Mouse (Mus musculus) kidney, adult 2 months (tissue): ENCODE measurements around the gene Znrf1. TPM values are rescaled to one million over a fixed set of nuclear protein-coding genes. Genes with fewer than 3 reads are reported as not detected.
"Not testable (repeated sequence)": the region's sequence is repeated elsewhere in the genome, so short reads cannot be mapped to it uniquely, and the experiment has no call there.

Source experiments
- DNase-seq: peaks from one replicate; pipeline ENCODE4 v3.0.0; 2021
- H3K27ac ChIP-seq: fragments of 200-500 bp; 2 replicates; pipeline ENCODE4 v1.5.1; 2012; ENCODE audit warnings: low read depth, low read length, control low read depth, inconsistent platforms; ENCODE audit not compliant: insufficient read depth
- H3K27me3 ChIP-seq: fragments of 200-500 bp; replicated peaks from 2 replicates; pipeline ENCODE4 v1.6.1; 2012; ENCODE audit warnings: mild to moderate bottlenecking, moderate library complexity, low read length, inconsistent platforms; ENCODE audit not compliant: control insufficient read depth, insufficient read depth
- H3K36me3 ChIP-seq: fragments of 200-500 bp; 2 replicates; pipeline ENCODE4 v1.6.1; 2012; ENCODE audit warnings: mild to moderate bottlenecking, moderate library complexity, low read length, inconsistent platforms; ENCODE audit not compliant: control insufficient read depth, insufficient read depth
- H3K4me1 ChIP-seq: fragments of 200-500 bp; 2 replicates; pipeline ENCODE4 v1.6.1; 2011; ENCODE audit warnings: low read length; ENCODE audit not compliant: control insufficient read depth, insufficient read depth
- H3K4me3 ChIP-seq: fragments of 200-500 bp; 2 replicates; pipeline ENCODE4 v1.5.1; 2011; ENCODE audit warnings: mild to moderate bottlenecking, low read depth, low read length, control low read depth; ENCODE audit not compliant: insufficient read depth
- CTCF ChIP-seq: fragments of 200-500 bp; conservative IDR thresholded peaks from 2 replicates; pipeline ENCODE4 v1.5.1; 2011; ENCODE audit warnings: low read depth, mild to moderate bottlenecking, control low read depth, low read length, moderate library complexity, mixed read lengths; ENCODE audit not compliant: insufficient read depth, insufficient read length
- POLR2A ChIP-seq: fragments of 200-500 bp; IDR thresholded peaks from one replicate; pipeline ENCODE4 v1.6.1; 2011; ENCODE audit warnings: low read depth, low read length, control low read depth
- WGBS: fragments of 180-500 bp; shearing (Covaris S2); methylation state at CpG from one replicate; pipeline ENCODE4 v1.1.7; 2018; 5-methylcytosine and 5-hydroxymethylcytosine counted together
- polyA plus RNA-seq: library from polyadenylated mRNA; depleted of rRNA; stranded (reverse); fragments of >200 nt; gene quantifications from 2 replicates; pipeline ENCODE4 v1.2.3, GENCODE M21; 2012; rRNA removed

Znrf1 gene
- polyA plus RNA-seq, result 38.5 and 39.7 TPM in 2 replicates

GRCm38 (mm10) chr8:111536031-111536977 is at the start of gene Znrf1:
TSS of gene Znrf1 (plus strand) at chr8:111536097.
- Histone ChIP-seq H3K4me1 (no peaks in the 10 kb centered on the region; the same call in 1 of the 2 replicates), H3K36me3 (no peaks in the 10 kb centered on the region), H3K27me3 (no peaks in the 10 kb centered on the region), H3K27ac (peak within 1 kb of the TSS; percentile 72), H3K4me3 (peak within 1 kb of the TSS; percentile 67)
- WGBS, result under 1% methylated on average over 69 of the region's 100 CpGs
- peak; percentile 78 for DNase-seq
- no peak for TF ChIP-seq POLR2A
- TF ChIP-seq CTCF, result peak; percentile 59

GRCm38 (mm10) chr8:111490034-111490591 is 45.8 kb upstream of the Znrf1 start:
- DNase-seq, result peak; percentile 33
- H3K4me1 ChIP-seq, result no peaks in the 10 kb centered on the region
- no peaks in the 10 kb centered on the region for H3K27me3 ChIP-seq
- no peak for TF ChIP-seq POLR2A
- no peak for TF ChIP-seq CTCF
- no peak overlapping the region for H3K27ac ChIP-seq
- no peaks in the 10 kb centered on the region; the same call in 1 of the 2 replicates for H3K36me3 ChIP-seq
- no peak overlapping the region for H3K4me3 ChIP-seq
- 52% methylated on average over 10 of the region's 10 CpGs for WGBS

GRCm38 (mm10) chr8:111491191-111491590 is 44.7 kb upstream of the Znrf1 start:
- TF ChIP-seq POLR2A (no peak), CTCF (no peak)
- H3K4me1 ChIP-seq, result no peaks in the 10 kb centered on the region
- H3K4me3 ChIP-seq, result no peak overlapping the region
- H3K36me3 ChIP-seq, result no peaks in the 10 kb centered on the region
- WGBS, result 80% methylated on average over 7 of the region's 7 CpGs
- no peak overlapping the region for H3K27ac ChIP-seq
- no peak for DNase-seq
- H3K27me3 ChIP-seq, result no peaks in the 10 kb centered on the region

GRCm38 (mm10) chr8:111492508-111492907 is 43.4 kb upstream of the Znrf1 start:
- WGBS, result 86% methylated on average over 9 of the region's 9 CpGs
- H3K27me3 ChIP-seq, result no peaks in the 10 kb centered on the region
- no peak for DNase-seq
- TF ChIP-seq CTCF, result no peak
- no peak for TF ChIP-seq POLR2A
- no peak overlapping the region for H3K27ac ChIP-seq
- no peak overlapping the region for H3K4me3 ChIP-seq
- no peaks in the 10 kb centered on the region for H3K4me1 ChIP-seq
- no peaks in the 10 kb centered on the region for H3K36me3 ChIP-seq

GRCm38 (mm10) chr8:111493176-111493575 is 42.7 kb upstream of the Znrf1 start:
- H3K27me3 ChIP-seq, result no peaks in the 10 kb centered on the region
- no peak overlapping the region for H3K27ac ChIP-seq
- WGBS, result 93% methylated on average over 3 of the region's 3 CpGs
- DNase-seq, result no peak
- H3K4me1 ChIP-seq, result no peaks in the 10 kb centered on the region
- no peaks in the 10 kb centered on the region for H3K36me3 ChIP-seq
- H3K4me3 ChIP-seq, result no peak overlapping the region
- TF ChIP-seq POLR2A, result no peak
- TF ChIP-seq CTCF, result no peak

GRCm38 (mm10) chr8:111496326-111496725 is 39.6 kb upstream of the Znrf1 start:
- Histone ChIP-seq H3K4me3 (no peak overlapping the region), H3K27me3 (no peaks in the 10 kb centered on the region), H3K27ac (no peak overlapping the region), H3K4me1 (no peaks in the 10 kb centered on the region), H3K36me3 (no peaks in the 10 kb centered on the region)
- TF ChIP-seq CTCF (no peak), POLR2A (no peak)
- 68% methylated on average over 7 of the region's 7 CpGs for WGBS
- no peak for DNase-seq

GRCm38 (mm10) chr8:111498249-111498648 is 37.6 kb upstream of the Znrf1 start:
- not testable (repeated sequence) for H3K36me3 ChIP-seq, H3K27me3 ChIP-seq, DNase-seq, H3K4me3 ChIP-seq, H3K27ac ChIP-seq, H3K4me1 ChIP-seq
- WGBS, result 69% methylated on average over 6 of the region's 6 CpGs
